Mouse (Mus musculus) natural killer cell, adult 2 months (primary cell): ENCODE data around the gene Nfib.

Experiments used
- DNase-seq, 2 experiments: peaks; one replicate each; pipeline ENCODE4 v3.0.0; 2022; ENCODE audit warnings: low spot score in 2 of 2

Gene Nfib

GRCm38 (mm10) chr4:82359110-82359509, 346.4 kb downstream of the Nfib start:
- no peak for DNase-seq

GRCm38 (mm10) chr4:82349006-82349405, 356.5 kb downstream of the Nfib start:
- DNase-seq, result no peak

GRCm38 (mm10) chr4:82344787-82345186, 360.8 kb downstream of the Nfib start:
- no peak for DNase-seq

GRCm38 (mm10) chr4:82344224-82344623, 361.3 kb downstream of the Nfib start:
- DNase-seq, result no peak

- DNase-seq, result no peak
Observed at GRCm38 (mm10) chr4:82338930-82339329, 366.6 kb downstream of the Nfib start.

- DNase-seq, result no peak
Observed at GRCm38 (mm10) chr4:82338481-82338880, 367.1 kb downstream of the Nfib start.

- no peak for DNase-seq
Observed at GRCm38 (mm10) chr4:82336951-82337381, 368.6 kb downstream of the Nfib start.

- DNase-seq, result no peak
Observed at GRCm38 (mm10) chr4:82335266-82335865, 370.2 kb downstream of the Nfib start.

GRCm38 (mm10) chr4:82333413-82333812, 372.1 kb downstream of the Nfib start:
- DNase-seq, result no peak

GRCm38 (mm10) chr4:82330095-82330494, 375.5 kb downstream of the Nfib start:
- DNase-seq, result no peak

GRCm38 (mm10) chr4:82326140-82326529, 379.4 kb downstream of the Nfib start:
- DNase-seq, result no peak

GRCm38 (mm10) chr4:82325409-82326139, 380.0 kb downstream of the Nfib start:
- no peak for DNase-seq

- no peak for DNase-seq
Observed at GRCm38 (mm10) chr4:82324977-82325376, 380.6 kb downstream of the Nfib start.

GRCm38 (mm10) chr4:82321008-82321407, 384.5 kb downstream of the Nfib start:
- no peak for DNase-seq

- no peak for DNase-seq
Observed at GRCm38 (mm10) chr4:82319388-82319787, 386.2 kb downstream of the Nfib start.

GRCm38 (mm10) chr4:82316168-82316567, 389.4 kb downstream of the Nfib start:
- no peak for DNase-seq

GRCm38 (mm10) chr4:82315710-82316109, 389.8 kb downstream of the Nfib start:
- no peak for DNase-seq

- DNase-seq, result no peak
Observed at GRCm38 (mm10) chr4:82310924-82311734, 394.4 kb downstream of the Nfib start.

GRCm38 (mm10) chr4:82306045-82306444, 399.5 kb downstream of the Nfib start:
- no peak for DNase-seq

- DNase-seq, result no peak
Observed at GRCm38 (mm10) chr4:82304148-82304871, 401.2 kb downstream of the Nfib start.

- DNase-seq, result no peak
Observed at GRCm38 (mm10) chr4:82303362-82303900, 402.1 kb downstream of the Nfib start.

GRCm38 (mm10) chr4:82302901-82303300, 402.6 kb downstream of the Nfib start:
- DNase-seq, result no peak
